Mouse (Mus musculus) embryonic facial prominence, embryonic 11.5 days (tissue): Measurements from ENCODE around the gene Arl13b. TPM values are rescaled to one million over a fixed set of nuclear protein-coding genes. Genes with fewer than 3 reads are reported as not detected.

Source experiments
- ATAC-seq: fragments of 200-750 bp; cut with Nextera tagmentation; replicated peaks from 2 replicates; pipeline ENCODE4 v1.8.0; 2017; ENCODE audit warnings: low read depth; ENCODE audit not compliant: insufficient number of reproducible peaks, low FRiP score, low TSS enrichment
- DNase-seq: peaks from one replicate; pipeline ENCODE4 v3.0.0-alpha.2; 2015; ENCODE audit warnings: low spot score
- H3K27ac ChIP-seq: fragments of 300-500 bp; sonication (generic); replicated peaks from 2 replicates; pipeline ENCODE4 v1.5.1; 2014; ENCODE audit warnings: mild to moderate bottlenecking, low read depth, low read length, control low read depth
- H3K27me3 ChIP-seq: fragments of 300-500 bp; sonication (generic); 2 replicates; pipeline ENCODE4 v1.6.1; 2014; ENCODE audit warnings: mild to moderate bottlenecking, low read length, moderate library complexity, mixed read lengths; ENCODE audit not compliant: control insufficient read depth, insufficient read depth
- H3K36me3 ChIP-seq: fragments of 300-500 bp; sonication (generic); replicated peaks from 2 replicates; pipeline ENCODE4 v1.6.1; 2014; ENCODE audit warnings: low read depth, mild to moderate bottlenecking, low read length, moderate library complexity, mixed read lengths; ENCODE audit not compliant: control insufficient read depth, insufficient read depth
- H3K4me1 ChIP-seq: fragments of 300-500 bp; sonication (generic); 2 replicates; pipeline ENCODE4 v1.6.1; 2014; ENCODE audit warnings: low read length, mixed read lengths; ENCODE audit not compliant: control insufficient read depth, insufficient read depth
- H3K4me2 ChIP-seq: fragments of 300-500 bp; sonication (generic); 2 replicates; pipeline ENCODE4 v1.6.1; 2014; ENCODE audit warnings: low read depth, mild to moderate bottlenecking, control low read depth, low read length, moderate library complexity
- H3K4me3 ChIP-seq: fragments of 300-500 bp; sonication (generic); 2 replicates; pipeline ENCODE4 v1.5.1; 2014; ENCODE audit warnings: low read depth, low read length, control low read depth
- H3K9ac ChIP-seq: fragments of 300-500 bp; sonication (generic); replicated peaks from 2 replicates; pipeline ENCODE4 v1.6.1; 2014; ENCODE audit warnings: mild to moderate bottlenecking, control low read depth, low read length
- H3K9me3 ChIP-seq: fragments of 300-500 bp; sonication (generic); replicated peaks from 2 replicates; pipeline ENCODE4 v1.6.1; 2016; ENCODE audit warnings: mild to moderate bottlenecking, low read length, inconsistent platforms, mixed read lengths; ENCODE audit not compliant: control insufficient read depth
- WGBS: fragments of 180-500 bp; shearing (Covaris S2); extraction: QIAGEN DNeasy Blood & Tissue Kit; methylation state at CpG from one replicate; pipeline ENCODE4 v1.1.7; 2014; 5-methylcytosine and 5-hydroxymethylcytosine counted together
- polyA plus RNA-seq: library from polyadenylated mRNA; unstranded; fragments of >200 nt; fragmentation: Nextera tagmentation; extraction: Ambion mirVana; gene quantifications from 2 replicates; pipeline ENCODE4 v1.2.1, GENCODE M21; 2014

The Arl13b gene
- polyA plus RNA-seq, 1 experiment from 2014 or later = 22.6 TPM

DNA sequence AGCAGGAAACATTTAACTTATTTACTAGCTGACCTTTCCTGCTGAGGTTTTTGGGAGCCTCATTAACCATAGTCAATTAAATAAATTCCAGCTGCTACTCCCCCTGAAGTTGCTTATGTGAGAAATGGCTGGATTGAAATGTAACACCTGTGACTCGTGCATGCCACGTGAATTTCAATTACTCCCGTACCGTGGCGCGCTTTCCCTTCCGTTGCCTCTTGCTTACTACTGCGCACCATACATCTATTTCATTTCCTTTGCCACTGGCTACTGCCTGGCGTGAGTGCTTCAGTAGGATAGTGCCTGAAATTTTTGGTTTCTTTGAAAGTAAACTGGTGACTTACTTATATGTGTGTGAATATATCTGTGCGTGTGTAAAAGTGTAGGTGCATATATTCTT, 68.6 kb downstream of the Arl13b start:
- 46% methylated on average over 10 of the region's 10 CpGs for WGBS
- Histone ChIP-seq H3K4me2 (no peak overlapping the region), H3K4me1 (no peaks in the 10 kb centered on the region), H3K9me3 (no peaks in the 10 kb centered on the region), H3K4me3 (no peak overlapping the region), H3K36me3 (no peaks in the 10 kb centered on the region), H3K9ac (no peak overlapping the region), H3K27ac (no peak overlapping the region), H3K27me3 (no peaks in the 10 kb centered on the region)
- ATAC-seq = no peak
- DNase-seq = peak; percentile 31

DNA sequence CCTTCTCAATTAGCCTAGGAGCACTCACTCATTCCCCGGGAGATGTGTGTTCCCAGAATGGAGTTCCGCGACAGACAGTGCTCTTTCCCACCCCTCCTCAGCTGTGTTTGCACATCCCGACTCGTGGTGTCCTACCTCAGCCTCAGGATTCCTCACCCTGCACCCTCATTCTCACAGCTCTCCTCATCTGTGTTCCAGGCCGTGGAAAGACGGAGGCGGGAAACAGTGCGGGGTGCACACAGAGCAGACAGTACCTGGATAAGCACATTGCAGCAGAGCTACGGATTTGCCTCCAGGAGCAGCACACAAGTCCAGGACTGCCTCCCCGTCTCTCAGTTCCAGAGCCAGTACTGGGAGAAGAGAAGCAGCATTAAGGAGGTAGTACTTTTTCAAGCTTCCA, 70.8 kb downstream of the Arl13b start:
- no peaks in the 10 kb centered on the region for H3K4me1 ChIP-seq

DNA sequence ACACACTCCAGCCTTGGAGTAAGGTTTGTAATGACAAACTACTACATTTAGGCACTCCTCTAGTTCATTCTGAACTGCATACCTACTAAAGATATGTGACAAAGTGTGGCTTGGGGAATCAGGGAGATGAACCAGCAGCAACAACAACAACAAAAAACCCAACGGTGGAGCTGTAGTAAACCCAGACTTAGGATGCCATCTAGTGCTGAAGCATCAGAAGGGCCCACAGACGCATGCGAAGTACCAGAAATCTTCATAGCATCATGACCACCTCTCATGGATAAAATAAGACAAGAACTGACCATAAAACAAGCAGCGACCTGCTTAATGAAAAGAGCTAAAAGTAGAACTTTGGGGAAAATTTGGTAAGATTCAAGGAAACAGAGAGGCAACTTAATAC, 73.4 kb downstream of the Arl13b start:
- no peak for DNase-seq
- ATAC-seq = no peak
- no peak overlapping the region for H3K9ac ChIP-seq
- H3K4me3 ChIP-seq = no peak overlapping the region
- 80% methylated on average over 4 of the region's 4 CpGs for WGBS
- H3K9me3 ChIP-seq = no peaks in the 10 kb centered on the region
- H3K4me2 ChIP-seq = no peak overlapping the region
- H3K36me3 ChIP-seq = no peaks in the 10 kb centered on the region
- no peak overlapping the region for H3K27ac ChIP-seq
- no peaks in the 10 kb centered on the region for H3K27me3 ChIP-seq
- H3K4me1 ChIP-seq = no peaks in the 10 kb centered on the region

More for the DNA sequence above, 70.8 kb downstream of the Arl13b start:
- DNase-seq (no peak), ATAC-seq (no peak)
- Histone ChIP-seq H3K9me3 (no peaks in the 10 kb centered on the region), H3K27me3 (no peaks in the 10 kb centered on the region), H3K27ac (no peak overlapping the region), H3K36me3 (no peaks in the 10 kb centered on the region), H3K4me3 (no peak overlapping the region), H3K4me2 (no peak overlapping the region), H3K9ac (no peak overlapping the region)
- 88% methylated on average over 11 of the region's 11 CpGs for WGBS

DNA sequence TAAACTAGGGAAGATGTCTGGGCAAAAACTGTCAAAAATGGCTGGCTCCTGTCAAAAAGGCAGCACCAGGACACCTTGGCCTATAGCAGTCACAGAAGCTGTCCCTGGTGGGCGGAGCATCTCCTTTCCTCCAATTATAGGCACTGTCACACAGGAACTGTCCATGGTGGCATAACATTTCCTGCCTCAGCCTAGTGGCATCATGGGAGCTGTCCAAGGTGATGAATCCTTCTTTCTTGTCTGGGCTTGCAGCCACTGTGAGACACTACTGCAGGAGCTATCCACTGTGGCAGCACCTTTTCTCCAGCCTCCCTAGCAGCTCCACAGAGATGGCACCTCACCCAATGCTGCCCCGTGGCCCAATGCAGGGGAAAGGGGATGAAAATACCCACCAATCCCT, 88.5 kb downstream of the Arl13b start:
- Histone ChIP-seq H3K27ac (no peak overlapping the region), H3K9ac (no peak overlapping the region), H3K4me3 (no peak overlapping the region), H3K4me2 (no peak overlapping the region), H3K4me1 (no peaks in the 10 kb centered on the region), H3K9me3 (no peaks in the 10 kb centered on the region), H3K36me3 (no peaks in the 10 kb centered on the region), H3K27me3 (no peaks in the 10 kb centered on the region)
- 88% methylated on average over 2 of the region's 2 CpGs for WGBS
- ATAC-seq (no peak), DNase-seq (peak; percentile 56)

DNA sequence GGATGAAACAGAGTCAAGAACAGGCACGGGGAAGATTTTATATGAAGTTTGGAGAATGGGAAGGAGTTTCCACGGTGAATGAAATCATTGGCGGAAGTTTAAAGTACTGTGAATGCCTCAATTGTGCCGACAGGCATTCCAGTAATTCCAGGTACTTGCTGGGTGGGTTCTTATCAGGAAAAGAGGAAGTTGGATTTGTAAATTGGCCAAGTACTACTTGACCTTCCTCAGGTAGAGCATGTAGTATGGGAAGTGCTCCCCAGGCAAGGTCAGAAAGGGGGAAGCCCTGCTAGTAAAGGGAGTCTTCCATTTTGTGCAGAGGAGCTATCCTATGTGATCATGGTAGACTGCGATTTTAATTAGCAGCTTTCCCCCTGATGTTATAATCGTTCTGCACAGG, 91.5 kb downstream of the Arl13b start:
- H3K4me3 ChIP-seq = no peak overlapping the region
- ATAC-seq = no peak
- WGBS = 90% methylated on average over 6 of the region's 6 CpGs
- H3K9ac ChIP-seq = no peak overlapping the region
- no peaks in the 10 kb centered on the region for H3K9me3 ChIP-seq
- no peaks in the 10 kb centered on the region for H3K4me1 ChIP-seq
- no peak overlapping the region for H3K4me2 ChIP-seq
- no peak for DNase-seq
- H3K27me3 ChIP-seq = no peaks in the 10 kb centered on the region
- H3K36me3 ChIP-seq = no peaks in the 10 kb centered on the region
- H3K27ac ChIP-seq = no peak overlapping the region

DNA sequence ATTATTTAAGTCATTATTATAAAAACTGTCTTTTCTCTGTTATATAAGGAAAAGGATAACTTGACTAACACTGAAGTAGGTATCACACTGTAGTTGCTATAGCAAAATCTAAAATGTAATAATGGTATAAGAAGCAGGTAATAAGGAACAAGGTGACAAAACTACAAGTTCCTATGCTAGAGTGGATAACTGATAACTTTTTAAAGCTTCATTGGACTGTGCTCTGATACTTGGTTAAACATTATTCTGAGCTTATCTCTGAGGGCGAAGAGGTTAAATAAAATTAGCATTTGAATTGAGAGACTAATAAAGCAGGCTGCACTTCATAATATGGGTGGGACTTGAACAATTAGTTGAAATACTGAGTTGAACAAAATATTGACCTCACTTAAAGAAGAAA, 93.2 kb downstream of the Arl13b start:
- WGBS = 93% methylated on average over 1 of the region's 1 CpGs
- Histone ChIP-seq H3K27me3 (no peaks in the 10 kb centered on the region), H3K4me1 (no peaks in the 10 kb centered on the region)

DNA sequence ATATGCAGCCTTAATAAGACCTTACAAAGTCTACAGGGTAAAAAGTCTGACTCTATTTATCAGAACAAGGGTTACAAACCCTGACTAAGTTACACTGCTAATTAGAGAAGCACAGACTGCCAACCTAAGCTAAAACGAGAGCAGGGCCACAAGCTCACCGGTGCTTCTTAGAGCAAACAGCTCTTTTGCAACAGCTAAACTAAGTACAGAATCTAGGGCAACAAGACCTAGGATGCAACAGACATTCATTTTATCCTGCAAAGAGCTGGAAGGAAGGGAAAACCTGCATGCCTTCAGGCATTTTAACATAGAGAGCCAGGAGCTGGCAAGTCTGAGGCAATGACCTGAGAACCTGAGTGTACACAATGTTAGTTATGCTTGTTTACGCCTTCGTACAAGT, 93.8 kb downstream of the Arl13b start:
- Histone ChIP-seq H3K4me1 (no peaks in the 10 kb centered on the region), H3K4me3 (no peak overlapping the region), H3K9ac (no peak overlapping the region), H3K36me3 (no peaks in the 10 kb centered on the region), H3K27ac (no peak overlapping the region), H3K4me2 (no peak overlapping the region), H3K9me3 (no peaks in the 10 kb centered on the region), H3K27me3 (no peaks in the 10 kb centered on the region)
- no peak for DNase-seq
- 84% methylated on average over 4 of the region's 4 CpGs for WGBS
- no peak for ATAC-seq

More for the DNA sequence above, 93.2 kb downstream of the Arl13b start:
- Histone ChIP-seq H3K9ac (no peak overlapping the region), H3K36me3 (no peaks in the 10 kb centered on the region), H3K27ac (no peak overlapping the region), H3K4me2 (no peak overlapping the region), H3K9me3 (no peaks in the 10 kb centered on the region), H3K4me3 (no peak overlapping the region)
- no peak for ATAC-seq
- no peak for DNase-seq

DNA sequence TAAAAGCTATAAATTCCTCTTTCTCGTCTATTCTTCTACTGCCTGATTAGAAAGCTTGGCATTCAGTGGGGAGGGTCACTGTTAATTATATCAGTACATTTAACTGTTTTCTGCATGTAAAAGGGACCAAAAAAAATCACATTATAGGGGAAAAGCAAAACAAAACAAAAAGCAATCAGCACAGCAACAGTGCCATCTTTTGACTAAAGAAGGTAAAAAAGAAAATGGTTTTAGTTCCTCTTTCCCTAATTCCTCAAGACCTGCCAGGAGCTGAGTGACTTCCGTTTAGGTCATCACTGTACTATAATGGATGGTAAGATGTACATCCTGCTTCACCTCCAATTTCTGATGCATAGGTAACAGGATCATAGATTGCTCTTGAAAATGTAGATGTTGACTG, 101.0 kb downstream of the Arl13b start:
- Histone ChIP-seq H3K27ac (no peak overlapping the region), H3K4me1 (no peaks in the 10 kb centered on the region), H3K27me3 (no peaks in the 10 kb centered on the region), H3K4me2 (no peak overlapping the region), H3K9me3 (no peaks in the 10 kb centered on the region), H3K36me3 (no peaks in the 10 kb centered on the region), H3K9ac (no peak overlapping the region), H3K4me3 (no peak overlapping the region)
- ATAC-seq (no peak), DNase-seq (no peak)
- 76% methylated on average over 2 of the region's 2 CpGs for WGBS
